ENCODE assay signal across 16 mouse cellular contexts in genomic region chr1:192481446-192481845, GRCm38 (mm10).
"Had no signal": no experiment of that assay in that cellular context is flagged by ENCODE, and none has a peak within 500 bp of the region (broad histone marks: within the 10 kb centered on the region; RNA-seq: fewer than 3 reads in every experiment).

No protein-coding gene starts in this region.

- H3K4me3 ChIP-seq: neural tube, embryonic 13.5 days; neural tube, embryonic 15.5 days; stomach, embryonic 15.5 days had no signal

- H3K4me1 ChIP-seq: neural tube, embryonic 13.5 days; neural tube, embryonic 15.5 days had no signal

- H3K9ac ChIP-seq: neural tube, embryonic 13.5 days; neural tube, embryonic 15.5 days; stomach, embryonic 15.5 days had no signal

- H3K9me3 ChIP-seq: neural tube, embryonic 13.5 days; neural tube, embryonic 15.5 days; stomach, embryonic 15.5 days had no signal

- H3K27ac ChIP-seq: neural tube, embryonic 13.5 days; neural tube, embryonic 15.5 days; stomach, embryonic 15.5 days; stomach, postnatal 0 days had no signal

- DNase-seq: retina, postnatal 1 day; right cerebral cortex, adult 18-20 months; right cerebral cortex, postnatal 14 days; right cerebral cortex, postnatal 25 days; right cerebral cortex, postnatal 4 days; spleen, adult 18-20 months; thymus, adult 18-20 months; thymus, adult 2 months; thymus, postnatal 14 days; thymus, postnatal 25 days; thymus, postnatal 36 days; thymus, postnatal 4 days had no signal

- H3K27me3 ChIP-seq: neural tube, embryonic 13.5 days; neural tube, embryonic 15.5 days; stomach, embryonic 15.5 days had no signal

- H3K4me2 ChIP-seq: neural tube, embryonic 13.5 days; neural tube, embryonic 15.5 days; stomach, embryonic 15.5 days had no signal

- H3K36me3 ChIP-seq: neural tube, embryonic 13.5 days; neural tube, embryonic 15.5 days; stomach, embryonic 15.5 days had no signal
